Comparison of ENCODE assay signal across 8 mouse cellular contexts in the genomic region with DNA sequence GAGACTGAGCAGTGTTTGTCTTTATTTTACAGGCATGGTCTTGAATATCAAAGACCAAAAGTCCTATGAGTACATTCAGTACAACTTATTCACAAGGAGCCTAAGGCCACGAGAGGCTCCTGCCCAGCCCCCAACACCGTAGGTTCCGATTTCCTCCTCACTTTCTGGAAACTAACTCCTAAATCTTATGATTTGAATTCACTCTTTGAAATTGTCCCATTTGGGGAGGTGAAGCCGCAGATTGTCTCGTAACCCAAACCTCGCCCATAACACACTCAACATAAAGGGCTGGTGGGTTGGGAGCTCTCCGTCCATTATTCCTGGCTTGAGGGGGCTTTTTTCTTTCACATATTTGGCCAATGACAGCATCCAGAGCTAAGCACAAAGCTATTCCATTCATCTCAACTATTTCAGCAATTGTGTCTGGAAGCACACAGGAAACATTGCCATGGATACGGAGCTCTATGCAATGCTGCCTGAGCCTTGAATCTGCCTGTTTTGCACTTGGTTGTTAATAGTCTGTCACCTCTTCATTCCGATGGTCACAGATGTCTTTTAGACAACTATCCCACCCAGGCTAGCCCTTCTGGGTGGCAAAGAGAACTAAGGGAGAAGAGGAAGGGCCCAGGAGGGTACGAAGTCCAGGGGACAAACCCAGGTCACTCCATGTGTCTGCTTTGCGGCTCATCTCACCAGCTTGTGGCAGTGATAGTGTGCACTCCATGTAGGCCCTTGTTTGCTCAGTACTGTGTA.
DNase-seq lines count a peak whose midpoint lies in the region; ATAC-seq and TF ChIP-seq lines count a peak whose summit lies in the region.
"Had no signal": no experiment of that assay in that cellular context is flagged by ENCODE, and none has a peak within 500 bp of the region (broad histone marks: within the 10 kb centered on the region; RNA-seq: fewer than 3 reads in every experiment).

No protein-coding gene starts in this region.

- no peak for DNase-seq in lung, adult 18-20 months
- peak; percentile 84 for DNase-seq in embryonic facial prominence, embryonic 14.5 days (ENCODE audit: low spot score)
- DNase-seq in limb, embryonic 10.5 days (ENCODE audit: low spot score): no peak
- DNase-seq in stomach, postnatal 0 days (ENCODE audit: low spot score): no peak
- no peak for DNase-seq in cerebellum, postnatal 14 days
- DNase-seq in adrenal gland, adult 2 months: no peak

- no peaks in the 10 kb centered on the region for H3K36me3 ChIP-seq in lung, embryonic 16.5 days (ENCODE audit: control insufficient read depth, insufficient read depth, low read length)
- H3K36me3 ChIP-seq in embryonic facial prominence, embryonic 14.5 days (ENCODE audit: control insufficient read depth, insufficient read depth, low read length): no peaks in the 10 kb centered on the region
- no peaks in the 10 kb centered on the region for H3K36me3 ChIP-seq in limb, embryonic 10.5 days
- H3K36me3 ChIP-seq in stomach, postnatal 0 days (ENCODE audit: control insufficient read depth, insufficient read depth, low read length): no peaks in the 10 kb centered on the region
- H3K36me3 ChIP-seq: embryonic facial prominence, embryonic 15.5 days had no signal

- H3K4me3 ChIP-seq in lung, embryonic 16.5 days (ENCODE audit: low read length): no peak overlapping the region
- no peak overlapping the region for H3K4me3 ChIP-seq in embryonic facial prominence, embryonic 14.5 days (ENCODE audit: low read depth, low read length)
- H3K4me3 ChIP-seq in limb, embryonic 10.5 days: no peak overlapping the region
- no peak overlapping the region for H3K4me3 ChIP-seq in stomach, postnatal 0 days (ENCODE audit: low read depth, low read length)
- H3K4me3 ChIP-seq: embryonic facial prominence, embryonic 15.5 days had no signal

- H3K4me1 ChIP-seq in lung, embryonic 16.5 days (replicated peaks; ENCODE audit: control insufficient read depth, insufficient read depth, low read length): peaks cover 46% of the 10 kb centered on the region
- H3K4me1 ChIP-seq in embryonic facial prominence, embryonic 14.5 days (ENCODE audit: control insufficient read depth, insufficient read depth, low read length): peaks cover 55% of the 10 kb centered on the region
- H3K4me1 ChIP-seq in limb, embryonic 10.5 days: peaks cover 63% of the 10 kb centered on the region
- H3K4me1 ChIP-seq in stomach, postnatal 0 days (replicated peaks; ENCODE audit: control insufficient read depth, insufficient read depth): peaks cover 3% of the 10 kb centered on the region; the same call in 1 of the 2 replicates

- H3K27ac ChIP-seq in lung, embryonic 16.5 days (ENCODE audit: low read length): 0 out of 2 replicates have a peak overlapping the region, but pooled peaks have one; percentile 33
- H3K27ac ChIP-seq in embryonic facial prominence, embryonic 14.5 days (replicated peaks; ENCODE audit: low read depth, low read length): no peak overlapping the region; the same call in 1 of the 2 replicates
- H3K27ac ChIP-seq in limb, embryonic 10.5 days: peak overlapping the region; percentile 95
- 0 out of 2 replicates have a peak overlapping the region, but pooled peaks have one; percentile 18 for H3K27ac ChIP-seq in stomach, postnatal 0 days (replicated peaks)
- H3K27ac ChIP-seq: embryonic facial prominence, embryonic 15.5 days had no signal

- H3K9ac ChIP-seq in lung, embryonic 16.5 days (ENCODE audit: low read length): peak overlapping the region; percentile 12; the same call in 1 of the 2 replicates
- H3K9ac ChIP-seq in embryonic facial prominence, embryonic 14.5 days (ENCODE audit: low read depth, low read length): no peak overlapping the region
- H3K9ac ChIP-seq in stomach, postnatal 0 days (ENCODE audit: low read length): no peak overlapping the region
- H3K9ac ChIP-seq: embryonic facial prominence, embryonic 15.5 days had no signal

- no peak overlapping the region for H3K4me2 ChIP-seq in lung, embryonic 16.5 days (ENCODE audit: low read depth, low read length)
- no peak overlapping the region for H3K4me2 ChIP-seq in embryonic facial prominence, embryonic 14.5 days (ENCODE audit: low read depth, low read length)
- H3K4me2 ChIP-seq in stomach, postnatal 0 days (replicated peaks; ENCODE audit: low read depth): no peak overlapping the region
- H3K4me2 ChIP-seq: embryonic facial prominence, embryonic 15.5 days had no signal

- WGBS in lung, embryonic 16.5 days: 39% methylated on average over 11 of the region's 11 CpGs
- WGBS in embryonic facial prominence, embryonic 14.5 days: 30% methylated on average over 11 of the region's 11 CpGs
- 61% methylated on average over 11 of the region's 11 CpGs for WGBS in limb, embryonic 10.5 days
- 58% methylated on average over 11 of the region's 11 CpGs for WGBS in stomach, postnatal 0 days

- TF ChIP-seq EP300 in stomach, postnatal 0 days (optimal IDR thresholded peaks at IDR 0.05): no peak

- ATAC-seq in lung, embryonic 16.5 days (ENCODE audit: low read depth): no peak
- ATAC-seq in embryonic facial prominence, embryonic 14.5 days (ENCODE audit: low read depth): peak; percentile 53; the same call in 1 of the 2 replicates
- ATAC-seq in stomach, postnatal 0 days (ENCODE audit: low FRiP score, low TSS enrichment): no peak

- H3K27me3 ChIP-seq in lung, embryonic 16.5 days (ENCODE audit: control insufficient read depth, insufficient read depth, low read depth, low read length): peaks cover 6% of the 10 kb centered on the region; the same call in 1 of the 2 replicates
- H3K27me3 ChIP-seq in embryonic facial prominence, embryonic 14.5 days (replicated peaks; ENCODE audit: control insufficient read depth, insufficient read depth, low read length): no peaks in the 10 kb centered on the region
- no peaks in the 10 kb centered on the region for H3K27me3 ChIP-seq in limb, embryonic 10.5 days (ENCODE audit: low read depth, poor library complexity, severe bottlenecking)
- H3K27me3 ChIP-seq in stomach, postnatal 0 days (ENCODE audit: control insufficient read depth, insufficient read depth, low read length): no peaks in the 10 kb centered on the region

- TF ChIP-seq CTCF in stomach, postnatal 0 days (IDR thresholded peaks at IDR 0.05; ENCODE audit: low read depth): no peak

- H3K9me3 ChIP-seq in lung, embryonic 16.5 days (ENCODE audit: control insufficient read depth, low read length): no peaks in the 10 kb centered on the region
- no peaks in the 10 kb centered on the region for H3K9me3 ChIP-seq in embryonic facial prominence, embryonic 14.5 days (ENCODE audit: control insufficient read depth, low read length)
- H3K9me3 ChIP-seq in limb, embryonic 10.5 days (replicated peaks): no peaks in the 10 kb centered on the region
- no peaks in the 10 kb centered on the region for H3K9me3 ChIP-seq in stomach, postnatal 0 days (ENCODE audit: control insufficient read depth, low read length)
- H3K9me3 ChIP-seq: embryonic facial prominence, embryonic 15.5 days had no signal
